Mouse (Mus musculus): ENCODE data around the gene Gm4353. TPM values are rescaled to one million over a fixed set of nuclear protein-coding genes. Genes with fewer than 3 reads are reported as not detected.
"Not testable (repeated sequence)": the region's sequence is repeated elsewhere in the genome, so short reads cannot be mapped to it uniquely, and the experiment has no call there.

Gene Gm4353
- 1 to 10 TPM; 1.3 to 1.7 TPM for total RNA-seq (2021)
- polyA plus RNA-seq (2012; rRNA removed): 0.51 and 0.82 TPM in 2 replicates
- long read RNA-seq: 0 reads

- 94% methylated on average over 11 of the region's 11 CpGs for WGBS
- DNase-seq; H3K79me2 ChIP-seq (replicated peaks; ENCODE audit: control insufficient read depth, insufficient read depth, low read length); H3K4me3 ChIP-seq; intact Hi-C loops (cut with DNase I); H3K36me3 ChIP-seq (ENCODE audit: control insufficient read depth, insufficient read depth, low read length); H3K27ac ChIP-seq; H3K4me1 ChIP-seq (ENCODE audit: control insufficient read depth, insufficient read depth, low read length); H3K9ac ChIP-seq (ENCODE audit: low read depth, low read length); H3K27me3 ChIP-seq (ENCODE audit: control insufficient read depth, insufficient read depth, low read length): not testable (repeated sequence)
Measured at GRCm38 (mm10) chr7:116084366-116084765, at the start of gene Gm4353. Gene Gm4353 (minus strand): TSS chr7:116084635.

GRCm38 (mm10) chr7:116132078-116132477 is 47.6 kb upstream of the Gm4353 start:
- TF ChIP-seq EP300 (IDR thresholded peaks at IDR 0.05; ENCODE audit: insufficient read depth, low read depth, low read length): peak; percentile 64; the same call in 1 of the 2 replicates
- TF ChIP-seq CTCF (IDR thresholded peaks at IDR 0.05): peak; percentile 93
- TF ChIP-seq POLR2A (IDR thresholded peaks at IDR 0.05; ENCODE audit: insufficient read depth, low read depth, low read length): no peak
- H3K4me1 ChIP-seq (ENCODE audit: control insufficient read depth, insufficient read depth, low read length): no peaks in the 10 kb centered on the region
- H3K9ac ChIP-seq (ENCODE audit: low read depth, low read length): no peak overlapping the region
- no peaks in the 10 kb centered on the region for H3K79me2 ChIP-seq (replicated peaks; ENCODE audit: control insufficient read depth, insufficient read depth, low read length)
- peak; percentile 70 to 77 for DNase-seq
- H3K36me3 ChIP-seq (ENCODE audit: control insufficient read depth, insufficient read depth, low read length): no peaks in the 10 kb centered on the region
- H3K27me3 ChIP-seq (ENCODE audit: control insufficient read depth, insufficient read depth, low read length): no peaks in the 10 kb centered on the region
- intact Hi-C loops (cut with DNase I): loop anchor here (2.0 to 5.0 kb wide), 4 partner anchors 27 to 191 kb away; no protein-coding TSS in a partner anchor
- H3K27ac ChIP-seq: no peak overlapping the region
- no peak overlapping the region for H3K4me3 ChIP-seq
- WGBS: 4% methylated on average over 5 of the region's 5 CpGs

- intact Hi-C loops (cut with DNase I): loop anchor here (5.0 kb wide), 1 partner anchor 66 kb away; no protein-coding TSS in a partner anchor
- H3K27me3 ChIP-seq (ENCODE audit: control insufficient read depth, insufficient read depth, low read length): no peaks in the 10 kb centered on the region
- H3K79me2 ChIP-seq (replicated peaks; ENCODE audit: control insufficient read depth, insufficient read depth, low read length): no peaks in the 10 kb centered on the region
- WGBS: 25% methylated on average over 4 of the region's 4 CpGs
- no peak overlapping the region for H3K27ac ChIP-seq
- no peak overlapping the region for H3K9ac ChIP-seq (ENCODE audit: low read depth, low read length)
- no peaks in the 10 kb centered on the region for H3K4me1 ChIP-seq (ENCODE audit: control insufficient read depth, insufficient read depth, low read length)
- DNase-seq: peak in 1 of 2 experiments; percentile 17
- no peaks in the 10 kb centered on the region for H3K36me3 ChIP-seq (ENCODE audit: control insufficient read depth, insufficient read depth, low read length)
- H3K4me3 ChIP-seq: no peak overlapping the region
- peak; percentile 43 for TF ChIP-seq CTCF (IDR thresholded peaks at IDR 0.05)
- no peak for TF ChIP-seq EP300 (IDR thresholded peaks at IDR 0.05; ENCODE audit: insufficient read depth, low read depth, low read length)
Measured at GRCm38 (mm10) chr7:116131390-116131789, 47.0 kb upstream of the Gm4353 start.

- H3K79me2 ChIP-seq (replicated peaks; ENCODE audit: control insufficient read depth, insufficient read depth, low read length): no peaks in the 10 kb centered on the region
- 93% methylated on average over 10 of the region's 10 CpGs for WGBS
- no peaks in the 10 kb centered on the region for H3K27me3 ChIP-seq (ENCODE audit: control insufficient read depth, insufficient read depth, low read length)
- DNase-seq: no peak
- H3K4me1 ChIP-seq (ENCODE audit: control insufficient read depth, insufficient read depth, low read length): no peaks in the 10 kb centered on the region
- no peak overlapping the region for H3K9ac ChIP-seq (ENCODE audit: low read depth, low read length)
- TF ChIP-seq CTCF (IDR thresholded peaks at IDR 0.05) (no peak), POLR2A (IDR thresholded peaks at IDR 0.05; ENCODE audit: insufficient read depth, low read depth, low read length) (no peak), EP300 (IDR thresholded peaks at IDR 0.05; ENCODE audit: insufficient read depth, low read depth, low read length) (no peak)
- H3K27ac ChIP-seq: no peak overlapping the region
- intact Hi-C loops (cut with DNase I): no loop called here
- no peak overlapping the region for H3K4me3 ChIP-seq
- no peaks in the 10 kb centered on the region for H3K36me3 ChIP-seq (ENCODE audit: control insufficient read depth, insufficient read depth, low read length)
Measured at GRCm38 (mm10) chr7:116129374-116129773, 44.9 kb upstream of the Gm4353 start.

- Histone ChIP-seq H3K36me3 (ENCODE audit: control insufficient read depth, insufficient read depth, low read length) (no peaks in the 10 kb centered on the region), H3K9ac (ENCODE audit: low read depth, low read length) (no peak overlapping the region)
- 87% methylated on average over 8 of the region's 8 CpGs for WGBS
Measured at GRCm38 (mm10) chr7:116128286-116128685, 43.9 kb upstream of the Gm4353 start.

GRCm38 (mm10) chr7:116127052-116127451 is 42.6 kb upstream of the Gm4353 start:
- no peaks in the 10 kb centered on the region for H3K79me2 ChIP-seq (replicated peaks; ENCODE audit: control insufficient read depth, insufficient read depth, low read length)
- 86% methylated on average over 2 of the region's 2 CpGs for WGBS
- H3K36me3 ChIP-seq (ENCODE audit: control insufficient read depth, insufficient read depth, low read length): no peaks in the 10 kb centered on the region
- no peak for DNase-seq
- no peaks in the 10 kb centered on the region for H3K4me1 ChIP-seq (ENCODE audit: control insufficient read depth, insufficient read depth, low read length)
- no peak overlapping the region for H3K4me3 ChIP-seq
- H3K27me3 ChIP-seq (ENCODE audit: control insufficient read depth, insufficient read depth, low read length): no peaks in the 10 kb centered on the region
- intact Hi-C loops (cut with DNase I): no loop called here
- no peak for TF ChIP-seq POLR2A (IDR thresholded peaks at IDR 0.05; ENCODE audit: insufficient read depth, low read depth, low read length)
- TF ChIP-seq CTCF (IDR thresholded peaks at IDR 0.05): no peak
- TF ChIP-seq EP300 (IDR thresholded peaks at IDR 0.05; ENCODE audit: insufficient read depth, low read depth, low read length): no peak
- no peak overlapping the region for H3K27ac ChIP-seq
- no peak overlapping the region for H3K9ac ChIP-seq (ENCODE audit: low read depth, low read length)

More at GRCm38 (mm10) chr7:116128286-116128685, 43.9 kb upstream of the Gm4353 start:
- H3K27ac ChIP-seq: no peak overlapping the region
- intact Hi-C loops (cut with DNase I): no loop called here
- no peak overlapping the region for H3K4me3 ChIP-seq
- H3K4me1 ChIP-seq (ENCODE audit: control insufficient read depth, insufficient read depth, low read length): no peaks in the 10 kb centered on the region
- TF ChIP-seq EP300 (IDR thresholded peaks at IDR 0.05; ENCODE audit: insufficient read depth, low read depth, low read length): no peak
- no peak for TF ChIP-seq CTCF (IDR thresholded peaks at IDR 0.05)
- TF ChIP-seq POLR2A (IDR thresholded peaks at IDR 0.05; ENCODE audit: insufficient read depth, low read depth, low read length): no peak
- H3K79me2 ChIP-seq (replicated peaks; ENCODE audit: control insufficient read depth, insufficient read depth, low read length): no peaks in the 10 kb centered on the region
- peak in 1 of 2 experiments; percentile 20 for DNase-seq
- H3K27me3 ChIP-seq (ENCODE audit: control insufficient read depth, insufficient read depth, low read length): no peaks in the 10 kb centered on the region

Data from heart, adult 2 months (tissue).